Mouse (Mus musculus) ES-E14 (cell line): ENCODE data around the gene Arhgap31.

Experiments used
- HCFC1 ChIP-seq: IDR thresholded peaks from 2 replicates; pipeline ENCODE4 v1.6.1; 2012; ENCODE audit warnings: low read length, inconsistent platforms, borderline replicate concordance; ENCODE audit not compliant: insufficient read depth
- ZC3H11A ChIP-seq: IDR thresholded peaks from 2 replicates; pipeline ENCODE4 v1.6.1; 2012; ENCODE audit warnings: low read depth, mild to moderate bottlenecking, inconsistent platforms, low read length, borderline replicate concordance

DNA sequence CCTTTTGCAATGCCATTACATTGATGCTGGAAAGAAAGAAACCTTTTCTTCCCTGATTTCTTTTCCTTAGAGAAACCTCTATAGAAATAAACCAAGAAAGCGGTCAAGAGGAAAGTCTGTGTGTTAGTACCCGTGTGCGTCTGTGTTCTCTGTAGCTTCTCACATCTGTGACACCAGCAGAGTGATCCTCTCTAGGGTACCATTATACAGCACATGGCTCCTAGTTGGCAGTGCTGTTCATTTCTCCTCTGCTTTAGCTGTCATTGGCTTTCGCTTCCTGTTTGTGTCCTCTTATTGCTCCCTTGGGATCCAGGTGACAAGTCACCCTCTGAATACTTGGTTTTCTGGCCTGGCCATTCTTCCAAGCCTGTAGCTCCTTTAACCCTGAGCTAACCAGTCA, 125.5 kb downstream of the Arhgap31 start:
- no peak for TF ChIP-seq HCFC1
- TF ChIP-seq ZC3H11A = no peak
